Mouse (Mus musculus) lung, postnatal 10 days (tissue): ENCODE results near the gene Cdh18.
"Not testable (repeated sequence)": the region's sequence is repeated elsewhere in the genome, so short reads cannot be mapped to it uniquely, and the experiment has no call there.

Experiments used
- DNase-seq: peaks from one replicate; pipeline ENCODE4 v3.0.0; 2021

Cdh18 gene

GRCm38 (mm10) chr15:22969424-22969823 lies 420.6 kb downstream of the Cdh18 start:
- DNase-seq: no peak

- no peak for DNase-seq
Measured at GRCm38 (mm10) chr15:22980136-22980535, 431.3 kb downstream of the Cdh18 start.

DNA sequence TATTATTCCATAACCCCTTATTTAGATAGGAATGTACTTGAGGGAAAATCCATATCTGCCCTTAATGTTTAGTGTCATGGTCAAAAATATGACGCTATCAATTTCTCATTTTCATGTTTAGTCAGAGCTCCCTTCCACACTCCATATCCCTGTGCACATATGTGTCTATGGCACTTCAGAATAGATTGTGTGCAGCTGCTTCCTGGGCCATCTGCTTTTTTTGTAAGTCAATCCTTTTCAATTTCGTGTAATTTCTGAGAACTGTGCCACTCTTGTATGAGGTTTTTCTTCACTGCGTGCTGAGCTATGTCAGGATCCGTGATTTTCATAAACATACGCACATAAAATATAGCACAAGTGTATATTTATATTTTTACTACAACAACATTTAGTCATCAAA lies 435.8 kb downstream of the Cdh18 start:
- no peak for DNase-seq

- DNase-seq: no peak
Measured at GRCm38 (mm10) chr15:23016680-23017079, 467.9 kb downstream of the Cdh18 start.

DNA sequence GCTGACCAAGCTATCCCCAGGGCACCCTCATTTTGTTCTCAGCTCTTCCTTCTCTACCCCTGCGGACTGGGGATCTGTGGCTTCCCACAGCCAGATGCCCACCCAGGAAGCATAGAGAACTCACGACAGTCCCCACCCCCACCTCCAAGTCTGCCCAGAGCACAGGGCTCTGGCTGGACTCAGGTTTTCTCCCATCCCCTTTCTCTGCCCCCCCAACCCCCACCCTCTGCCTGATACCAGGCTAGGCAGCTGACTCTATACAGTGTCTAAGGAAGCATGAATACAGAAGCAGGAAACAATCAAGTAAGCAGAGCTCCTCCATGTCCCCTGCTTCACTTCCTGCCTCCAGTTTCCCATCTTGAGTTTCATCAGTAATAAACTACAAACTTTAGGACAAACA lies 472.3 kb downstream of the Cdh18 start:
- DNase-seq: peak; percentile 5

GRCm38 (mm10) chr15:23022635-23023034 lies 473.8 kb downstream of the Cdh18 start:
- no peak for DNase-seq

DNA sequence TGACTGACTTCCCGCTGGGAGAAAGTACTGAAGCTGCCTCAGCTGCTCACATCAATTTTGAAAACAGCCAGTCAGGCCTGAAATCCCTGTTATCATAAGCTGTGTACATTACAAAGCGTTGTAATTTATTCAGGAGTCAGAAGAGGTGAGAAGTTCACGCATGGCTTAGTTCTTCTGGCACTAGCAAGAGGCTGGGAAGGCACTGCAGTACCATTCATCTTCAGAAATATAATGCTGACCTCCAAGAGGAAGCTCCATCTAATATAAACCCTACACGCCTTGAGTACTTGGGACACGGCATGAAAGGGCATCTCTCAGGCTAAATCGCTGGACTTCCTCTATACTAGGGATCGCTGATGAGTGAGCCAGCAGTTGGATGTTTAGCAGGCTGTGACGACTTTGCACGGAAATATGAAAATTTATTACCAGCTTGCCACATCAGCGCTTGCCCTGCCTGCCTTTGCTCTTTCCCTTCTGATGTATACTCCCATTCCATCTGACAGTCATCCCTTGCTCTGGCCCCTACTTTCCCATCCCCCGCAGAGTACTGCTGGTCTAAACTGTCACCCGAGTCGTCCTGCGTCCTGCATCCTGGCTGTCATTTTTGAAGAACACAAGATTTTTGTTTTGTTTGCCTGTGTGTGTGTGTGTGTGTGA lies 486.9 kb downstream of the Cdh18 start:
- DNase-seq: peak; percentile 5

DNA sequence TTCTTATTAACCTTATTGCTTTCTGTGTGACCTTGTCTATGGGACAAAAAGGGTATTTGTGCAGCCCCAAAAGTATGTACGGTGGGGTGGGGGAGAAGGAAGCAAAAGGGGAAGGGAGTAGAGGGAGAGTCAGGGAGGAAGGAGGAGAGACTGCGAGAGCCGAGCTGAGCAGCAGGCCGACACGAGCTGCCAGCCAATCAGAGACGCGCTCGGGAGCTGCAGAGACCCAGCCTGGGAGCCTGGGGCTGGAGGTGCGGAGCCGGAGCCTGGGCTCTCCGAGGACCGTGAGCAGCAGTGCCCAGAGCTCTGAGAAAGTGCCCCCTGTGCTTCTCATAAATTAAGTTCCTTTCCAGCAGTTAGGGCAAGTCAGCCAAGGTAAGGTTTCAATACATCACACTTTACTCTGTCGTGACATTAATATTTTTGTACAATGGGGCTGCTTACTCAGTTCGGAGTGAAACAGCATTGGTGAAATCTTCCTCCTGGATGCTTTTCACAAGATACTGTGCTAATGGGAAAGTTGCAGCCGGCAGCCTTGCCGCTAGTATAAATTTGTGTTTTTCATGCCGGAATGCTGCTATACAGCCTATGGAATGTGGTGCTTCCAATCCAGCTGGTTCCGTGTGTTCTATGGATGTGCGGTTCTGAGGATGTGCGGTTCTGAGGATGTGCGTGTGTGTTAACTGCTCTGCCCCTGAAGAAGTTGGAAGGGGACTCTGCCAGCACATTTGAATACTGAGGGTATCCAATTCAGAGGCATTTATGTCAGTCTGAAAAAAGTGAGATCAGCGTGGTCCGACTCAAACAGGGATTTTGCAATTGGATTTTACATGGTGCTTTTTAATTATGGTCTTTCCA lies 487.6 kb downstream of the Cdh18 start:
- DNase-seq: peak; percentile 54

- DNase-seq: no peak
Measured at GRCm38 (mm10) chr15:23037561-23037960, 488.7 kb downstream of the Cdh18 start.

DNA sequence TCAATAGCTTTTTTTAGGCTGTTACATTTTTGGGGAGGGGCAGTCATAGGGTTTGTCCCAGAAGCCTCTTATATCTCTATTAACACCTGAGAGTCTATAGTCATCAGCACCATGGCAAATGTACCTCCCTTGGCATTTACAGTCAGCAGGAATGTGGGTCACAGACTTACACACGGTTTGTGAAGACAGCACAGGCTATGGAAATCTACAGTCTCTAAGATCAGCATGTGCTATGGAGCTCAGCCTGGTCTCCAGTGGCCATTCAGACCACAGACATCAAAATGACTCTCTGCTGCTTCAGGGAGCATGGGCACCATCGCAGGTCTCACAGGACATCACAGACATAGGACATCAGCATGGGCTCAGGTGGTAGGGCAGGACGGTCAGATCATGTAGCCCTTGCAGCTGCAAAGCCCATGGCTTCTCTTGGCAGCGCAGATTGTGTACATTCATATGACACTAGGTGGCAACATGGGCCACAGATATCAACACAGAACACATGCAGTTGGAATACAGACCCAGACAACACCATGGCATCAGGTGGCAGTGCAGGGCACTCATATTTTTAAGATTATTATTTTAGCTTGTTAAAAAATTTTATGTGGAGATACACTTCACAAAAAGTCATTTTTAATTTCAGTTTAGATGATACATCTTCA lies 497.4 kb downstream of the Cdh18 start:
- DNase-seq: no peak

DNA sequence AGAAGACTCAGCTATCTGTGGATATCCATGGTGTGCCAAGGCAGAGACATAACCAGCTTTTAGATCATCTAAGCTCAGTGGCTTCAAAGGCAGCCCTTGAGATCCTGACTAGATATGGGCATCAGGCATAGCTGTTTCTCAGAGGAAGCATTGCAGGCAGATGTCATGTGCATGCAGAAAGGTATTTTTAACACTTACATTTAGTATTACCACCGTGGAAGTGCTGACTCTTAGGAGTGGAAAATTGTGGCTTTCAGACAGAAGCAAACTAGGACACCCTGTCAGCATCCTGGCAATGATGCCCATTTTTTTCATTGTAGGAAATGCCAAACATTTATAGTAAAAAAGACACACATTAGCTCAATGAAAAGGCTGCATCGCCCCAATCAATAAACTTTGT lies 503.2 kb downstream of the Cdh18 start:
- DNase-seq: no peak

GRCm38 (mm10) chr15:23085326-23085725 lies 536.5 kb downstream of the Cdh18 start:
- not testable (repeated sequence) for DNase-seq

DNA sequence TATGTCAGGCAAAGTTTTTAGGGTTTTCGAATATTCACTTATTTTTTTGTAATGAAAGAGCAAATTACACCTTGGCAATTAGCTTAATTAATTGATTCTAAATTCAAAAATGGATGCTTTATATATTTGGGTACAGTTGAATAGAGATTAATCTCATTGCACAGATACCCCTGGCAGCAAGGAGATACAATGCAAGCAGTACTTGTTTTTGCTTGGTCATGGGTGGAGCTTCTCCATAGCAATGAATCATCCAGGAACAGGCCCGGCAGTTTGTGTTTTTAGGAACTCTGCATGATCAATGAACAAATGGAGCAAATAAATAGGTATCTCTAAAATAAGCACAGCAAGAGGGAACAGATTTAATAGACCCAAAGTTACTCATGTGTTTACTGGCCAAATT lies 538.7 kb downstream of the Cdh18 start:
- no peak for DNase-seq

- DNase-seq: no peak
Measured at GRCm38 (mm10) chr15:23096601-23097000, 547.8 kb downstream of the Cdh18 start.

DNA sequence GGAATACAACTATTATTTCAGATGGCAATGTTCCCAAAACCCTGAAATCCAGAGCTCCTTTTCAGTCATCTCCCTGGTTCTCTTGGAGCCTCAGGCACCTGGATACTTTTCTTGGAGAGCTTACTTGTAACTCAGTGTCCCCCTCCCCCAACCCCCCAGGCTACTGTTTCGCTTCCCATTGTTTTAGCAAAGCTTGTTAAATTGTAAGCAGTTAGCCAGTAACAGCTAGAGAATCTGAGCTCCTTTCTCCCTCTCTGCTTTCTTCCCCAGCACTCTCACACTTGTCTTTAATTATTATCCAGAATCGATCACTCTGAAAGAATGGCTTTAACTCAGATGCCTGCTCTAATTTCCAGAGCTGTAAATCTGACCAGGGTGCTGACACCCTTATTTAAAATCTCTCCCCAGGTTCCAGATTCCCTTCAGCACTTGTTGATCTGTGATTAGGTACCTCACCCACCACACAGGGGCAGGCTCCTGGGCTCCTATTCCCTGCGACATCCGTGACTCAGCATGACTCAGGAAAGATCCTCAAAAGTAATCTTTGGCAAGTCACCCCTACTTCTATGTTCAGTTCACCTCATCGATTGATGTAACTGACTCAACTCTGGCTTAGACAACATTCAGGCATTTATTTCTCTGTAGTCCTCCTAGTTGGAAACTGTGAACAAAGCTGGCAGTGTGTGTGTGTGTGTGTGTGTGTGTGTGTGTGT lies 556.0 kb downstream of the Cdh18 start:
- no peak for DNase-seq

DNA sequence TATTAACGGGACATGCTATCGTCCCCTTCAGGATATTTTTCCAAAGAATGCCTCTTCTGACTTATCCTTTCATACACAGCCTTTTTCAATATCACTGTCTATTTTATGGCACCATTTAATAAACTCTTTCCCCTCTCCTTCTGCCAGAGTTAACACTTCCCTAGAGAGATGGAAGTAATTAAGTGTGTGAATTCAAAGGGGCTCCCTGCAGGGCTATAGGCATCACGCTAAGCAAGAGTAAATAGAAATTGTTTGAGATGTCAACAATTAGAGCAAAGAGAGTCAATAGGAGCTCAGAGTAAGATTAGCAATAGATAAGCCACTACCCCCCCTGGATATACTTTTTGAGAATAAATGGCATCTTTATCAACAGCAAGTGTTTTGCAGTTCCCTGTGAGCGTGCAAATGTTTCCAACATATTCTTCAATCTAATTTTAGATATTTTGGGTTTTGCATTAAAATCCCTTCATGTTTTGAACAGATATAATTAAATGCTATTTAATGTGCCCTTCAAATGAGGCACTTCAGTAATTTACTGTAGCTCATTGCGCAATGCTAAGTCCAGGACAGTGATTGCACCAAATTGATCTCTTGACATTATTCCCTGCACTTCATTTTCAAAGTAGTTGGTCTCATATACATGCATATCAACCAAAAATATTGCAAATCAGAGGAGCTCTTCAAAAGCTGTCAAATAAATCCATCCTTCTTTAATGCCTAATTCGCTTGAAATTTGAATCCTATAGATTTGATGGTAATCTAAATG lies 586.3 kb downstream of the Cdh18 start:
- no peak for DNase-seq

GRCm38 (mm10) chr15:23136971-23137370 lies 588.1 kb downstream of the Cdh18 start:
- no peak for DNase-seq

GRCm38 (mm10) chr15:23142907-23143306 lies 594.1 kb downstream of the Cdh18 start:
- not testable (repeated sequence) for DNase-seq

- DNase-seq: no peak
Measured at GRCm38 (mm10) chr15:23155883-23156282, 607.1 kb downstream of the Cdh18 start.

DNA sequence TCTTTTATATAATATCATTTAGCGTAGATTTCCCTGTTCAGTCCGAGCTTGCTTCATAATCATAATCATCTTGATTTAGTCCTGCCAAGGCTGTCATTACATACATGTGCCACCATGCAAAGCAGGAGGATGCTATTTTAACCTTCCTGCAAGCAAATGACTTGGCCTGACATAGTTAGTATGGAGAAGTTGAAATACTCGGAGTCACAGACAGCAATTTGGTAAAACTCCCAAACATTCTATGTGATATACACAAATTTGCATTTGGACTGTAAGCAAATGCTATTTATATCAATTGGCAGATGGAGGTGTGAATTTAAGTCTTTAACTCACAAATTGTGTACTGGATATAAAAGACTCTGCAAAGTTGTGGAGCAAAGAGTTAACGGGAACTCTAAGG lies 616.0 kb downstream of the Cdh18 start:
- DNase-seq: no peak

DNA sequence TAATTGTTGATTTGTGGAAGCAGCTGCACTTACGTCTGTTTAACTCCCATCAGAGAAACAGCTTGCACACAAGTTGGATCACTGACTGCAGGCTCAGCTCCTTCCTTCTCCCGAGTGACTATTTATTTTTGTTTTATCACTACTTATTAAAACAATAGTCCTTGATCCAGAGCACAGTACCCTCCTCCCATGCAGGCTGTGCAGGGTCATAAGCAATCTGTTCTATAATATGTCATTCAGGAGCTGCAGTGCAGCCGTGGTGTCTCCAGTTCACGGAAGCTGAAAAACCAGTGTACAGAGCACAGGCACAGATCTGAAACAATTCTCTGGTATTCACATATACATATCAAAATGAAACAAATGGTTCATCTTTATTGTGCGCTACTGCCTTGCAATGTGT lies 625.8 kb downstream of the Cdh18 start:
- DNase-seq: no peak

GRCm38 (mm10) chr15:23212068-23212467 lies 663.2 kb downstream of the Cdh18 start:
- DNase-seq: no peak
